Mouse (Mus musculus) lung, embryonic 15.5 days (tissue): ENCODE data around the gene Kif24. TPM values are rescaled to one million over a fixed set of nuclear protein-coding genes. Genes with fewer than 3 reads are reported as not detected.

ENCODE experiments used
- ATAC-seq: fragments of 200-750 bp; cut with Nextera tagmentation; 2 replicates; pipeline ENCODE4 v1.8.0; 2017; ENCODE audit warnings: moderate number of reproducible peaks, borderline replicate concordance; ENCODE audit not compliant: low FRiP score, low TSS enrichment; ENCODE audit errors: extremely low read depth
- H3K27ac ChIP-seq: fragments of 300-500 bp; sonication (generic); 2 replicates; pipeline ENCODE4 v1.5.1; 2015; ENCODE audit warnings: moderate library complexity, mild to moderate bottlenecking, inconsistent platforms
- H3K27me3 ChIP-seq: fragments of 300-500 bp; sonication (generic); 2 replicates; pipeline ENCODE4 v1.6.1; 2015; ENCODE audit warnings: inconsistent platforms
- H3K36me3 ChIP-seq: fragments of 300-500 bp; sonication (generic); 2 replicates; pipeline ENCODE4 v1.6.1; 2015; ENCODE audit warnings: inconsistent platforms
- H3K4me1 ChIP-seq: fragments of 300-500 bp; sonication (generic); 2 replicates; pipeline ENCODE4 v1.6.1; 2015; ENCODE audit warnings: inconsistent platforms
- H3K4me2 ChIP-seq: fragments of 300-500 bp; sonication (generic); 2 replicates; pipeline ENCODE4 v1.6.1; 2015; ENCODE audit warnings: inconsistent platforms, mild to moderate bottlenecking, moderate library complexity
- H3K4me3 ChIP-seq: fragments of 300-500 bp; sonication (generic); 2 replicates; pipeline ENCODE4 v1.5.1; 2015; ENCODE audit warnings: mild to moderate bottlenecking, inconsistent platforms
- H3K9ac ChIP-seq: fragments of 300-500 bp; sonication (generic); 2 replicates; pipeline ENCODE4 v1.6.1; 2015; ENCODE audit warnings: inconsistent platforms
- H3K9me3 ChIP-seq: fragments of 300-500 bp; sonication (generic); 2 replicates; pipeline ENCODE4 v1.6.1; 2016; ENCODE audit warnings: inconsistent platforms
- WGBS: fragments of 180-500 bp; shearing (Covaris S2); methylation state at CpG from one replicate; pipeline ENCODE4 v1.1.7; 2015; 5-methylcytosine and 5-hydroxymethylcytosine counted together
- polyA plus RNA-seq: library from polyadenylated mRNA; unstranded; fragments of >200 nt; fragmentation: Nextera tagmentation; extraction: Ambion mirVana; gene quantifications from 2 replicates; pipeline ENCODE4 v1.2.1, GENCODE M21; 2015

Gene Kif24
- polyA plus RNA-seq, 1 experiment from 2014 or later = 8.3 TPM

GRCm38 (mm10) chr4:41359358-41359757, 105.3 kb downstream of the Kif24 start:
- WGBS = 84% methylated on average over 7 of the region's 7 CpGs
- Histone ChIP-seq H3K4me3 (no peak overlapping the region), H3K36me3 (peaks cover 17% of the 10 kb centered on the region; the same call in 1 of the 2 replicates), H3K27ac (no peak overlapping the region), H3K9ac (no peak overlapping the region), H3K9me3 (no peaks in the 10 kb centered on the region), H3K27me3 (no peaks in the 10 kb centered on the region), H3K4me1 (no peaks in the 10 kb centered on the region), H3K4me2 (no peak overlapping the region)
- ATAC-seq = no peak

GRCm38 (mm10) chr4:41358669-41359068, 106.0 kb downstream of the Kif24 start:
- Histone ChIP-seq H3K36me3 (peaks cover 17% of the 10 kb centered on the region; the same call in 1 of the 2 replicates), H3K9ac (no peak overlapping the region), H3K4me2 (no peak overlapping the region), H3K4me1 (no peaks in the 10 kb centered on the region), H3K9me3 (no peaks in the 10 kb centered on the region), H3K27me3 (no peaks in the 10 kb centered on the region), H3K27ac (no peak overlapping the region), H3K4me3 (no peak overlapping the region)
- ATAC-seq = no peak
- 85% methylated on average over 2 of the region's 2 CpGs for WGBS

GRCm38 (mm10) chr4:41357154-41357553, 107.5 kb downstream of the Kif24 start:
- Histone ChIP-seq H3K4me1 (no peaks in the 10 kb centered on the region), H3K36me3 (peaks cover 24% of the 10 kb centered on the region), H3K27me3 (no peaks in the 10 kb centered on the region), H3K4me3 (no peak overlapping the region), H3K9ac (no peak overlapping the region), H3K9me3 (no peaks in the 10 kb centered on the region), H3K4me2 (no peak overlapping the region), H3K27ac (no peak overlapping the region)
- WGBS = 81% methylated on average over 2 of the region's 2 CpGs
- no peak for ATAC-seq

GRCm38 (mm10) chr4:41353265-41353664, 111.4 kb downstream of the Kif24 start:
- H3K9ac ChIP-seq = no peak overlapping the region
- H3K4me3 ChIP-seq = no peak overlapping the region
- 80% methylated on average over 1 of the region's 1 CpGs for WGBS

GRCm38 (mm10) chr4:41352758-41353157, 111.9 kb downstream of the Kif24 start:
- Histone ChIP-seq H3K4me2 (no peak overlapping the region), H3K4me3 (no peak overlapping the region), H3K27ac (no peak overlapping the region), H3K4me1 (peaks cover 10% of the 10 kb centered on the region), H3K9me3 (no peaks in the 10 kb centered on the region), H3K9ac (no peak overlapping the region), H3K27me3 (no peaks in the 10 kb centered on the region), H3K36me3 (peaks cover 16% of the 10 kb centered on the region)
- 88% methylated on average over 4 of the region's 4 CpGs for WGBS
- ATAC-seq = no peak

More at GRCm38 (mm10) chr4:41353265-41353664, 111.4 kb downstream of the Kif24 start:
- Histone ChIP-seq H3K9me3 (no peaks in the 10 kb centered on the region), H3K36me3 (peaks cover 16% of the 10 kb centered on the region), H3K27me3 (no peaks in the 10 kb centered on the region), H3K4me2 (no peak overlapping the region), H3K27ac (no peak overlapping the region), H3K4me1 (peaks cover 5% of the 10 kb centered on the region)
- ATAC-seq = no peak

- no peaks in the 10 kb centered on the region for H3K9me3 ChIP-seq
- peak overlapping the region; percentile 65 for H3K4me2 ChIP-seq
- 0% methylated on average over 27 of the region's 28 CpGs for WGBS
- no peak; the same call in 1 of the 2 replicates for ATAC-seq
- H3K4me3 ChIP-seq = peak overlapping the region; percentile 90
- H3K27ac ChIP-seq = peak overlapping the region; percentile 98
- H3K27me3 ChIP-seq = no peaks in the 10 kb centered on the region
- peaks cover 14% of the 10 kb centered on the region for H3K4me1 ChIP-seq
- peak overlapping the region; percentile 89 for H3K9ac ChIP-seq
- peaks cover 7% of the 10 kb centered on the region for H3K36me3 ChIP-seq
These were observed 115.5 kb downstream of the Kif24 start for GRCm38 (mm10) chr4:41349199-41349591.

GRCm38 (mm10) chr4:41348584-41349198, 116.0 kb downstream of the Kif24 start, which contains the start of gene Ubap1:
TSS of gene Ubap1 (plus strand) at chr4:41348996.
- peak within 1 kb of the TSS; percentile 98 for H3K27ac ChIP-seq
- 1% methylated on average over 31 of the region's 31 CpGs for WGBS
- no peaks in the 10 kb centered on the region for H3K27me3 ChIP-seq
- H3K36me3 ChIP-seq = peaks cover 7% of the 10 kb centered on the region
- H3K4me1 ChIP-seq = peaks cover 14% of the 10 kb centered on the region
- peak within 1 kb of the TSS; percentile 89 for H3K9ac ChIP-seq
- peak; percentile 99 for ATAC-seq
- H3K4me3 ChIP-seq = peak within 1 kb of the TSS; percentile 90
- peak within 1 kb of the TSS; percentile 65 for H3K4me2 ChIP-seq
- no peaks in the 10 kb centered on the region for H3K9me3 ChIP-seq

GRCm38 (mm10) chr4:41347839-41348238, 116.8 kb downstream of the Kif24 start:
- WGBS = 34% methylated on average over 5 of the region's 5 CpGs
- peaks cover 5% of the 10 kb centered on the region for H3K36me3 ChIP-seq
- peaks cover 14% of the 10 kb centered on the region for H3K4me1 ChIP-seq
- peak overlapping the region; percentile 45; the same call in 1 of the 2 replicates for H3K27ac ChIP-seq
- no peaks in the 10 kb centered on the region for H3K27me3 ChIP-seq
- H3K9ac ChIP-seq = 0 out of 2 replicates have a peak overlapping the region, but pooled peaks have one; percentile 2
- peak overlapping the region; percentile 65 for H3K4me2 ChIP-seq
- H3K9me3 ChIP-seq = no peaks in the 10 kb centered on the region
- ATAC-seq = no peak
- no peak overlapping the region for H3K4me3 ChIP-seq

GRCm38 (mm10) chr4:41346011-41346410, 118.7 kb downstream of the Kif24 start:
- Histone ChIP-seq H3K9me3 (no peaks in the 10 kb centered on the region), H3K4me3 (no peak overlapping the region), H3K27me3 (no peaks in the 10 kb centered on the region), H3K4me1 (peaks cover 14% of the 10 kb centered on the region), H3K27ac (no peak overlapping the region), H3K4me2 (no peak overlapping the region), H3K9ac (no peak overlapping the region), H3K36me3 (no peaks in the 10 kb centered on the region)
- ATAC-seq = no peak
- 68% methylated on average over 2 of the region's 2 CpGs for WGBS

GRCm38 (mm10) chr4:41340912-41341550, 123.7 kb downstream of the Kif24 start:
- 72% methylated on average over 11 of the region's 11 CpGs for WGBS
- H3K9ac ChIP-seq = no peak overlapping the region

More at GRCm38 (mm10) chr4:41340912-41341550, 123.7 kb downstream of the Kif24 start:
- H3K4me2 ChIP-seq = no peak overlapping the region
- H3K27me3 ChIP-seq = no peaks in the 10 kb centered on the region
- H3K27ac ChIP-seq = no peak overlapping the region
- H3K36me3 ChIP-seq = no peaks in the 10 kb centered on the region
- no peak overlapping the region for H3K4me3 ChIP-seq
- H3K4me1 ChIP-seq = no peaks in the 10 kb centered on the region
- no peak for ATAC-seq
- no peaks in the 10 kb centered on the region for H3K9me3 ChIP-seq
